9 mouse cellular contexts compared by ENCODE assay signal in the genomic region with DNA sequence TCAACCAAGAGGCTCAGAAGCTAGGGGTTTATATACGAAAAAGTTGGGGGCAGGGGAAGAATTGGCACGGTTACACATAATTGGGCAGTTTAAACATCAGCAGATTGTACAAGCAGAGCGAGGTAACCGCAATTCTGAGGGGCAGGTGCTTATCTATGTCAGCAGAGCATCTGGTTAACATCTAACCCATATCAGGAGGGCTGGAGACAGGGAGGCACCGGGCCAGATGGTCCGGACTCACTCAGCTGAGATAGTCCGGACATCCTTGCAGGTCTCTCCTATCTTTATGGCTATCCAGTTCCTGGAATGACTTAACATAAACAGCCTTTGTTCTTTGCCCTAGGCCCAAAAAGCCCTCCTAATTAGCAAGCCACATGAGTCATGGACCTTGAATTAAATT.
"Had no signal": no experiment of that assay in that cellular context is flagged by ENCODE, and none has a peak within 500 bp of the region (broad histone marks: within the 10 kb centered on the region; RNA-seq: fewer than 3 reads in every experiment).

No protein-coding gene starts in this region.

- DNase-seq: lung, adult 18-20 months; lung, embryonic 14.5 days; lung, postnatal 10 days; right cerebral cortex, adult 18-20 months; right cerebral cortex, postnatal 25 days; right cerebral cortex, postnatal 4 days; spleen, adult 18-20 months; thymus, adult 18-20 months; thymus, postnatal 14 days had no signal
